Mouse (Mus musculus) neutrophil, adult 65 days (primary cell): Measurements from ENCODE around the gene 1190005I06Rik. TPM values are rescaled to one million over a fixed set of nuclear protein-coding genes. Genes with fewer than 3 reads are reported as not detected.

Experiments used
- total RNA-seq: library from RNA; stranded (reverse); gene quantifications from 2 replicates; pipeline ENCODE4 v1.2.4, GENCODE M21; 2023

Gene 1190005I06Rik
- not detected in 2 replicates for total RNA-seq

DNA sequence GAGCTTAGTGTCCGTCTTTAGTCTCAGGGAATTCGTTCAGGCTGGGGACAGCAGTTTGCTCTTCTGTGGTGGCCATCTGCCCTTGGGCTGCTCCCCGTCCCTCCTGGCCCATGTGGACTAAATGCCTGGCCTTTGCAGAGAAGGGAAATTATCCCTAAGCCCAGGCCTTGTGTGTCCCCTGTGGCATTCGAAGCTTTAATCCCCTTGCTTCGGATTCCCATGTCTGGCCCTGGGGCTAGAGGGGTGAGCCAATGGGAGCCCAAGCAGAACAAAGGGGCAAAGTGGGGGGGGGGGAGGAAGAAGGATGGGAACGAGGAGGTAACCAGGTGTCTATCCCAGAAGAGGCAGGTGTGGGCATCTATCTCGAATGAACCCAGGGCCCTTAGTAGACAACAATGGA, at the start of gene 1190005I06Rik:
1190005I06Rik (minus strand) TSS at position 101 of the 400 bp plus-strand sequence.

DNA sequence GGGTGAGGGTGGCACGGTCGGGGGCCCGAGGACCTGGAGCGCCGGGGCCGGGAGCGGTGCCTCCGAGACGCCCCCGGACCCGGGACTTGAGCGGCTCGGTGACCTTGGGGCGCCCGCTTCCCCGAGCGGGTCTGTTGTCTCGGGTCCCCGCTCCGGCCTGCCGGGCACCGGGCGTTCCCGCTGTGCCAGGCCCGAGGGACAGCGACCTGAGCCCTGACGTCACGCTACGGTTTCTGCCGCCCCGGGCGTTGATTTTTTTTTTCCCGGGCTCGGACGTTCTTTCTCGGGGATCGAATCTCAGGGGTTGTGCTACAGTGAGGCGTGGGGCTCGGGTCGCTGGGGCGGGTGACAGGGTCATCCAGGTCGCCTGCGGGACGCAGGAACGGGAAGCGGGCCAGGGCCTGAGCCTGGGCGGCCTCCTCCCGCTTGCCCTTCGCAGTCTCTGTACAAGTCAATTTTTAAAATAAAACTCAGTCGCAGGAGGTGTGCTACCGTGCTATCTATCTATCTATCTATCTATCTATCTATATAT, 21.0 kb upstream of the 1190005I06Rik start, which contains the start of gene Emc8:
Emc8 (minus strand) TSS at position 200 of the 532 bp plus-strand sequence.

DNA sequence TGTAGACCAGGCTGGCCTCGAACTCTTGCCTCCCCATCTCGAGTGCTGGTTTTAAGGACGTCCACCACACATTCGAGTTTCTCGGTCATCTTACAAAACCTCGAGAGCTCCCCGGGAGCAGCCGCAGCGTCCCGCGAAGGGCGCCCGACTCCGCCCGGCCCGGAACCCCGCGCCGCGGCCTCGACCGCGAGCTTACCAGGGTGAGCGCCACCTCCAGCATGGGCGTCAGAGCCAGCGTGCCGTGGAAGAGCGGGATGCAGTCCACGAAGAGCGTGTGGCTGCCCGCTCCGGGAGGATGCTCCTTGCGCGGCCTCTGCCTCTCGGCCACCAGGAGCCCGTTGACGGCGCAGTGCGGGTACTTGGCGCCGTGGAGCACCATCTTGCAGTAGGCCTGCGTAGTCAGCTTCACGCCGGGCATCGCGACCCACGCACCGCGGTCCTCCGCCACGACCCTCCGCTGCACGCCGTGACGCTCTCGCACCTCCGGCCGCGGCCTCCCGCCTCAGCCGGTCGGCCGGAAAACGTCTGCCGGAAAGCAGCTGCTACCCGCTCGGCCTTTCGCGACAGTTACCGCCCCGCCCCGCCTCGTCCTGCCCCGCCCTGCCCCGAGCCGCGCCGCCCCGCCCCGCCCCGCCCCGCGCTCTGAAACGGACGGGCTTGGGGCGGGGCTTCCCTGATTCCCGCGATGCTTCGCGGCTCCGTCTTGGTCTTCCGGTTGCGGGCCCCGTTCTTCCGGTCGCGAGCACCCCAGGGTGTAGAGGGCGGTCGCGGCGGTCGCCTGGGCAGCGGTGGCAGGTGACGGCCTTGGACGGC, 20.3 kb upstream of the 1190005I06Rik start, which contains the start of the genes Gm27021 and Cox4i1:
Gm27021 (minus strand) TSS at position 519 of the 813 bp plus-strand sequence.
Cox4i1 (plus strand) TSS at position 662 of the 813 bp plus-strand sequence.

DNA sequence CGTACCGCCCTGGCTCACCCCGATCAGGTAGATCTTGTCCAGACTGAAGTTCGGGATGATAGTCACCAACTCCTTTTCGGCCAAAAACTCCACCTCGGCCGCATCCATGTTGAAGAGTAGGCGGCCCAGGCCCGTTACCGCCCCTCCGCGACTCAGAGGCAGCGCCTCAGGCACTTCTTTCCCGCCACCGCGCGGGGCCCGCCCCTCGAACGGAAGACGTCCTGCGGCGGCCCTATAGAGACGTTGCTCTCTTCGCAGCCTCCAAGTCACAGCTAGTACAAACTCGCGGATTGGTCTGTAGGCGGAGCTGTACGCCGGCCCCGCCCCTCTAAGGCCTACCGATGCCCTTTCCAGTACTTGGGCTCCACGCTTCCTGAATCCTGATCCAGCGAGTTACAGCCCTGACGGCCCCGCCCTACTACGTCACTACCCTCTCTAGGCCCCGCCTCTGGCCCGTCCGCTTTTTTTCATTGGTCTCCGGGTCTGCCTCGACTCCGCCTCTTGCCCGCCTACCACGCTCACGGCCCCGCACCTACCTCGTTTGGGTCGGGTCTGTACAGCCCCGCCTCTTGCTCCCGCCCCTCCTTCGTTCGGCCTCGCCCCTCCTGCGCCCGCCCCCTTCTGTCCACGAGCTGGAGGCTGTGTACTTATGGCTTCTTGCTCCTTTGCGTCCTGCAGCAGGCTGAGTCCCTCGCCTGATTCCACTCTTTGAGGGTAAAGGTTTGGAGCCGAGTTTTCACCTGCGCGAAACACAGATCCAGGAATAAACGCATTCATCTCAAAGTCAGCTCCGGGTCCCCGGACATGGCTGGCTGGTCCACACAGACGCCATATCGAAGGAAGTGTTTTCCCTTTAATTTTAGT, 58.3 kb downstream of the 1190005I06Rik start, which contains the start of gene Gins2:
Gins2 (minus strand) TSS at position 397 of the 864 bp plus-strand sequence.

Other genes with a start within 250 kb of the 1190005I06Rik start
- 10.4 and 19.8 TPM in 2 replicates for gene Gins2, start 58.3 kb downstream of the 1190005I06Rik start, total RNA-seq
- not detected in 2 replicates for gene Gm27021, start 20.4 kb upstream of the 1190005I06Rik start, total RNA-seq
- 356 and 399 TPM in 2 replicates for gene Cox4i1, start 20.6 kb upstream of the 1190005I06Rik start, total RNA-seq
- gene Emc8, start 20.9 kb upstream of the 1190005I06Rik start, total RNA-seq: 18.8 and 29.8 TPM in 2 replicates
- gene Irf8, start 88.7 kb upstream of the 1190005I06Rik start, total RNA-seq: 65.3 and 75.5 TPM in 2 replicates